Mouse (Mus musculus): ENCODE results near the gene Dennd1b.

Dennd1b gene

GRCm38 (mm10) chr1:139080517-139081386 is 117.5 kb downstream of the Dennd1b start:
- DNase-seq (ENCODE audit: low spot score) = no peak

GRCm38 (mm10) chr1:139083382-139083781 is 120.1 kb downstream of the Dennd1b start:
- DNase-seq (ENCODE audit: low spot score) = no peak

- no peak for DNase-seq (ENCODE audit: low spot score)
Measured at GRCm38 (mm10) chr1:139087564-139087963, 124.3 kb downstream of the Dennd1b start.

- DNase-seq (ENCODE audit: low spot score) = no peak
Measured at GRCm38 (mm10) chr1:139090744-139091143, 127.5 kb downstream of the Dennd1b start.

- no peak for DNase-seq (ENCODE audit: low spot score)
Measured at GRCm38 (mm10) chr1:139091701-139092100, 128.5 kb downstream of the Dennd1b start.

GRCm38 (mm10) chr1:139092144-139092543 is 128.9 kb downstream of the Dennd1b start:
- no peak for DNase-seq (ENCODE audit: low spot score)

GRCm38 (mm10) chr1:139092722-139093121 is 129.5 kb downstream of the Dennd1b start:
- no peak for DNase-seq (ENCODE audit: low spot score)

GRCm38 (mm10) chr1:139096369-139096768 is 133.1 kb downstream of the Dennd1b start:
- DNase-seq (ENCODE audit: low spot score) = no peak

- DNase-seq (ENCODE audit: low spot score) = no peak
Measured at GRCm38 (mm10) chr1:139098088-139098487, 134.9 kb downstream of the Dennd1b start.

- no peak for DNase-seq (ENCODE audit: low spot score)
Measured at GRCm38 (mm10) chr1:139101725-139102124, 138.5 kb downstream of the Dennd1b start.

GRCm38 (mm10) chr1:139108251-139108650 is 145.0 kb downstream of the Dennd1b start:
- DNase-seq (ENCODE audit: low spot score) = no peak

GRCm38 (mm10) chr1:139122626-139123025 is 159.4 kb downstream of the Dennd1b start:
- no peak for DNase-seq (ENCODE audit: low spot score)

GRCm38 (mm10) chr1:139139644-139140043 is 176.4 kb downstream of the Dennd1b start:
- no peak for DNase-seq (ENCODE audit: low spot score)

- no peak for DNase-seq (ENCODE audit: low spot score)
Measured at GRCm38 (mm10) chr1:139145516-139145915, 182.3 kb downstream of the Dennd1b start.

- no peak for DNase-seq (ENCODE audit: low spot score)
Measured at GRCm38 (mm10) chr1:139146306-139146705, 183.1 kb downstream of the Dennd1b start.

- no peak for DNase-seq (ENCODE audit: low spot score)
Measured at GRCm38 (mm10) chr1:139153006-139153405, 189.8 kb downstream of the Dennd1b start.

- no peak for DNase-seq (ENCODE audit: low spot score)
Measured at GRCm38 (mm10) chr1:139153493-139153892, 190.3 kb downstream of the Dennd1b start.

- peak; percentile 16 for DNase-seq (ENCODE audit: low spot score)
Measured at GRCm38 (mm10) chr1:139156397-139156796, 193.2 kb downstream of the Dennd1b start.

- DNase-seq (ENCODE audit: low spot score) = no peak
Measured at GRCm38 (mm10) chr1:139161619-139162018, 198.4 kb downstream of the Dennd1b start.

GRCm38 (mm10) chr1:139162814-139163213 is 199.6 kb downstream of the Dennd1b start:
- peak; percentile 45 for DNase-seq (ENCODE audit: low spot score)

- DNase-seq (ENCODE audit: low spot score) = no peak
Measured at GRCm38 (mm10) chr1:139174058-139174832, 211.0 kb downstream of the Dennd1b start.

GRCm38 (mm10) chr1:139179707-139180106 is 216.5 kb downstream of the Dennd1b start:
- DNase-seq (ENCODE audit: low spot score) = no peak
